Mouse (Mus musculus) kidney, adult 2 months (tissue): ENCODE results near the gene Lef1. TPM values are rescaled to one million over a fixed set of nuclear protein-coding genes. Genes with fewer than 3 reads are reported as not detected.

ENCODE experiments used
- DNase-seq: peaks from one replicate; pipeline ENCODE4 v3.0.0; 2021
- H3K27ac ChIP-seq: fragments of 200-500 bp; 2 replicates; pipeline ENCODE4 v1.5.1; 2012; ENCODE audit warnings: low read depth, low read length, control low read depth, inconsistent platforms; ENCODE audit not compliant: insufficient read depth
- H3K27me3 ChIP-seq: fragments of 200-500 bp; replicated peaks from 2 replicates; pipeline ENCODE4 v1.6.1; 2012; ENCODE audit warnings: mild to moderate bottlenecking, moderate library complexity, low read length, inconsistent platforms; ENCODE audit not compliant: control insufficient read depth, insufficient read depth
- H3K36me3 ChIP-seq: fragments of 200-500 bp; 2 replicates; pipeline ENCODE4 v1.6.1; 2012; ENCODE audit warnings: mild to moderate bottlenecking, moderate library complexity, low read length, inconsistent platforms; ENCODE audit not compliant: control insufficient read depth, insufficient read depth
- H3K4me1 ChIP-seq: fragments of 200-500 bp; 2 replicates; pipeline ENCODE4 v1.6.1; 2011; ENCODE audit warnings: low read length; ENCODE audit not compliant: control insufficient read depth, insufficient read depth
- H3K4me3 ChIP-seq: fragments of 200-500 bp; 2 replicates; pipeline ENCODE4 v1.5.1; 2011; ENCODE audit warnings: mild to moderate bottlenecking, low read depth, low read length, control low read depth; ENCODE audit not compliant: insufficient read depth
- CTCF ChIP-seq: fragments of 200-500 bp; conservative IDR thresholded peaks from 2 replicates; pipeline ENCODE4 v1.5.1; 2011; ENCODE audit warnings: low read depth, mild to moderate bottlenecking, control low read depth, low read length, moderate library complexity, mixed read lengths; ENCODE audit not compliant: insufficient read depth, insufficient read length
- POLR2A ChIP-seq: fragments of 200-500 bp; IDR thresholded peaks from one replicate; pipeline ENCODE4 v1.6.1; 2011; ENCODE audit warnings: low read depth, low read length, control low read depth
- WGBS: fragments of 180-500 bp; shearing (Covaris S2); methylation state at CpG from one replicate; pipeline ENCODE4 v1.1.7; 2018; 5-methylcytosine and 5-hydroxymethylcytosine counted together
- polyA plus RNA-seq: library from polyadenylated mRNA; depleted of rRNA; stranded (reverse); fragments of >200 nt; gene quantifications from 2 replicates; pipeline ENCODE4 v1.2.3, GENCODE M21; 2012

Gene Lef1
- polyA plus RNA-seq, 1 experiment: 8.4 TPM

DNA sequence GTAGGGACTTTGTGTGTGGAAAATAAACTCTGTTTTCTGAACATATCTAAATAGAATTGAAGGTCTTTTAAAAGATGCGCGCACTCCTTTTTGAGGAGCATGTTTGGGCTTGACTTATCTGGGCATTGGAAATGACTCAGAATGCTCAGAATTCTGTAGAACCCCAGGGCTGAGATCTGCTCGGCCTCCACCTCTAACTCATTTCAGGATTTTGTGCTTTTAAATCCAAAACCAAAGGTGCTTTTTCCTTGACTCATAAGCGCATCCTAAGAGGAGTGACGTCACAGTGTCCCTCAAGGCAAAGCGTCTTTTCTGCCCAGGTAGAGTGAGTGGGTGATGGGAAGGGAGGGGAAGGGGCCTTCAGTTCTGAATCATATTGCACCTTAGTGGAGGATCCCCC lies 58.9 kb downstream of the Lef1 start:
- no peak for TF ChIP-seq POLR2A
- TF ChIP-seq CTCF: no peak
- no peaks in the 10 kb centered on the region for H3K4me1 ChIP-seq
- no peak overlapping the region for H3K27ac ChIP-seq
- no peaks in the 10 kb centered on the region for H3K36me3 ChIP-seq
- H3K27me3 ChIP-seq: no peaks in the 10 kb centered on the region
- no peak overlapping the region for H3K4me3 ChIP-seq
- no peak for DNase-seq
- WGBS: 94% methylated on average over 6 of the region's 6 CpGs

DNA sequence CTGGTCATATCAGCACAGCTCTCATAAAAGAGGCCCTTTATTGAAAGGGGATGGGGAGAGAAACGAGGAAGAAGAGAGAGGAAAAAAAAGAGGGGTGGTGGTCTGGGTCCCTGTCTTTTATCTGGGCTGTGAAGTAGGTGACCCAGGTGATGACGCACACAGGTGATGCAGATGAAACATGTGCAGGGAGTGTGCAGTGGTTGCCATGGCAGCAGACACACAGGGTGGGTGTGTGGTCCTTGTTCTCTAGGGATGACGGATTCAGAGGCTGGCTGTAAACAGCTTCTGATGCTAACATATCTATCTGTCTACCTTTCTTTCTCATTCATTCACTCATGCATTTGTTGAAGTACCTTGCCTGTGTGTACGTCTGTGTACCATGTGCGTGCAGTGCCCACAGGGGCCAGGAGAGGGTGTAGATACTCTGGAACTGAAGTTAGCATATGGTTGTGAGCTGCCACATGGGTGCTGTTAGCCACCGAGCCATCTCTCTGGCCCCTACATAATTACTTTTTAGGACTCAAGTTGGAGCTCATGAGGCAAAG lies 59.9 kb downstream of the Lef1 start:
- Histone ChIP-seq H3K27me3 (no peaks in the 10 kb centered on the region), H3K27ac (no peak overlapping the region), H3K4me3 (no peak overlapping the region), H3K4me1 (no peaks in the 10 kb centered on the region), H3K36me3 (no peaks in the 10 kb centered on the region)
- WGBS: 90% methylated on average over 6 of the region's 6 CpGs
- DNase-seq: no peak
- TF ChIP-seq POLR2A: no peak
- TF ChIP-seq CTCF: no peak

DNA sequence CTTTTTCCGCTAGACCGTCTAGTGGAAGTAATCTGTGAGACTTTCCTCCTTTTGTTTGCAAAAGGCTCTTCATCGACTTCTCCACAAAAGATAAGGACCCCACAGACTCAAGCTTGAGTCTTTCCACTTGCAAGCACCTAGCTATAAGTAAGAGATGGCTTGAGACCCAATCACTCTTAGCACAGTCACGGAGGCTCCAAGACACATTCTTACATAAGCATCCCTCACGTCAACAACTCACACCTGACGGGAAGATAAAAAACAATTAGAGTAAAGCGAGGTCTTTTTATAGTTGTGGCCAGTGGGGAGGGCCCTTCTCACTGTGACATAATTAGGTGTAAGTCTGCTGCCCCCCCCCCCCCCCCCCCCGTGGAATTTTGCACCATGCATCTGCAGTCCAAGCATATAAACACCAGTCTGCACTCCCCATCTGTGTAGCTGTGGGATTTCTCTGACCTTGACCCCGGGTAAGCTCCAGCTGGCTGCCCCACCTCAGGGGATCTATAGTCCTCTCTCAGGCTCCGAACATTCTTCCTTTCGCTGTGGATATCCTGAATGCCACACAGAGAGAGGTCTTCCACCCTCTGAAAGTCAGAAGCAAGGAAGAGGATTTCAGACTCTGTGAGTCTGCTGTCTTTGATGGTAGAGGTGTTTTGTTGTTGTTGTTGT lies 61.2 kb downstream of the Lef1 start:
- TF ChIP-seq CTCF (no peak), POLR2A (no peak)
- H3K27ac ChIP-seq: no peak overlapping the region
- WGBS: 68% methylated on average over 11 of the region's 11 CpGs
- no peaks in the 10 kb centered on the region for H3K36me3 ChIP-seq
- no peak overlapping the region for H3K4me3 ChIP-seq
- H3K27me3 ChIP-seq: no peaks in the 10 kb centered on the region
- H3K4me1 ChIP-seq: no peaks in the 10 kb centered on the region
- DNase-seq: no peak

DNA sequence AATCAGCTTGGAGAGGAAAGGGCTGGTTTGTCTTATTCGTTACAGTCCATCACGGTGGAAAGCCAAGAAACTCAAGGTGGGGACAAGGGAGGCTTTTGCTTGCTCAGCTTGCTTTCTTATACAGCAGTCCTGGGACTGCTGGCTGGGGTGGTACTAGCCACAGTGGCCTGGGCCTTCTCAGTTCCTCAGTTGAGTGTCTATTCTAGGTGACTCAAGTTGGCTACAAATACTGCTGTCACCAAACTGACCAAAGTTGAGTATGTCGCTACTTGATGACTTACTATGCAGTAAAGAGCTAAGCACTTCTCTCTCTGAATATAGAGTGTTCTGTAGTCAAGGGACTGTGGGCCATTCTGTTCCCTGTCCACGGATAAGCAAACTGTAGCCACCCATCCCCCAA lies 62.0 kb downstream of the Lef1 start:
- WGBS: 81% methylated on average over 4 of the region's 4 CpGs
- DNase-seq: no peak
- TF ChIP-seq CTCF (no peak), POLR2A (no peak)
- Histone ChIP-seq H3K36me3 (no peaks in the 10 kb centered on the region), H3K27me3 (no peaks in the 10 kb centered on the region), H3K4me3 (no peak overlapping the region), H3K4me1 (no peaks in the 10 kb centered on the region), H3K27ac (no peak overlapping the region)

DNA sequence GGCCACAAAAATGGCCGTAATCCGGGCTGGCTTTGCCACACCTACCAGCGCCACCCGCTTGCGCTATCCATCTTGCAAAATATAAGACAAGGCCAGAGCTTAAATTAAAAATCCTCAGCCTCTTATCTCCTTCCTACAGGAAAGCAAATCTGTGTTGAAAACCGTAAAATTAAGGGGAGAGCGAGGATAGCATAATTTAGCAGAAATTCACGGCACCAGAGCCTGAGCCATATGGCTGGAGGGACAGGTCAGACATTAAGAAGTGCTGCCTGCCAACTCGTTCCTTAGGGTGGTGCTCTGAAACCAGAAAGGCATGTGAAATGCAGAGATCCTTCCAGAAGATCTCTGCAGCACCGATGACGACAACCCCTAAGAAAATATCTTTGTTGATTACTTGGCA lies 70.7 kb downstream of the Lef1 start:
- Histone ChIP-seq H3K36me3 (no peaks in the 10 kb centered on the region), H3K4me1 (no peaks in the 10 kb centered on the region), H3K27ac (no peak overlapping the region), H3K27me3 (no peaks in the 10 kb centered on the region), H3K4me3 (no peak overlapping the region)
- TF ChIP-seq POLR2A (no peak), CTCF (no peak)
- no peak for DNase-seq
- WGBS: 83% methylated on average over 11 of the region's 11 CpGs

DNA sequence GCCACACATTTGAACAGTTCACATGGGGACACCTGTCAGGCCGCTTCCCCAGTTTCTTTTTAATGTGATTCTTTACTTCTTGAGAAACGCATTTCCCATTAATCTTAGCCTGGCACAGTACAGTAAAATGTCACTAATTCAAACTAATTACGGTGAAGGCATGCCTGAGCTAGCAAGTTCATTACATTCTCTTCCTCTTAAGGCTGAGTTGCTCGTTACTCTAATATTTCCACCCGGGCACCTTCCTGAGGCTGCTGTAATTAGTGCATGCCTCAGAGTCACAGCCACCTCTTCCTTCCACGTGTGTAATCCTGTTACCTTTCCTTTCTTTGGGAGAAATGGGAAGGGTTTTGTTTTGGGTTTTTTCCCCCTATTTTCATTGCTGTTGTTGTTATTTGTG lies 71.9 kb downstream of the Lef1 start:
- DNase-seq: no peak
- WGBS: 24% methylated on average over 6 of the region's 6 CpGs

DNA sequence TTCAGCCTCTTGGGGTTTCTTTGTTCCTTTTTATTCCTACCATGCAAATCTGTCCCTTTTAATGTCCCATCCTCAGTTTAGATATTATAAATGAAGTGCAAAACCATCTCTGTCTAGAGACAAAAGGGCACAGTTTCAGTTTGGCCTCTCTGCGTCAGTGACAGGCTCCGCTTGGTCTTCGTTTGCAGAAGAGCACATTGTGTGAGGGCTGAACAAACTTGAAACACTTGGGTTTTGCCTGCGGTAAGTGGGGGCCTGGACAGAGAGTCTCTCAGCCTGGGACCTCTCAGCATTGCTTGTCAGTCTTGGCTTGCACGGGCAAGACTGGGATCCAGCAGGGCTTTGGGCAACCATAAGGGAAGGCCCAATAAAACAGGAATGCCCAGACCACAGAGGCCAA lies 75.9 kb downstream of the Lef1 start:
- no peaks in the 10 kb centered on the region for H3K4me1 ChIP-seq
- 85% methylated on average over 5 of the region's 5 CpGs for WGBS
- H3K27ac ChIP-seq: no peak overlapping the region
- no peaks in the 10 kb centered on the region for H3K27me3 ChIP-seq
- TF ChIP-seq POLR2A (no peak), CTCF (no peak)
- H3K4me3 ChIP-seq: no peak overlapping the region
- no peaks in the 10 kb centered on the region for H3K36me3 ChIP-seq
- no peak for DNase-seq

More for the DNA sequence above, 71.9 kb downstream of the Lef1 start:
- Histone ChIP-seq H3K4me1 (no peaks in the 10 kb centered on the region), H3K36me3 (no peaks in the 10 kb centered on the region), H3K27ac (no peak overlapping the region), H3K4me3 (no peak overlapping the region), H3K27me3 (no peaks in the 10 kb centered on the region)
- no peak for TF ChIP-seq POLR2A
- no peak for TF ChIP-seq CTCF
